ENCODE assay signal across 8 mouse cellular contexts in the genomic region with DNA sequence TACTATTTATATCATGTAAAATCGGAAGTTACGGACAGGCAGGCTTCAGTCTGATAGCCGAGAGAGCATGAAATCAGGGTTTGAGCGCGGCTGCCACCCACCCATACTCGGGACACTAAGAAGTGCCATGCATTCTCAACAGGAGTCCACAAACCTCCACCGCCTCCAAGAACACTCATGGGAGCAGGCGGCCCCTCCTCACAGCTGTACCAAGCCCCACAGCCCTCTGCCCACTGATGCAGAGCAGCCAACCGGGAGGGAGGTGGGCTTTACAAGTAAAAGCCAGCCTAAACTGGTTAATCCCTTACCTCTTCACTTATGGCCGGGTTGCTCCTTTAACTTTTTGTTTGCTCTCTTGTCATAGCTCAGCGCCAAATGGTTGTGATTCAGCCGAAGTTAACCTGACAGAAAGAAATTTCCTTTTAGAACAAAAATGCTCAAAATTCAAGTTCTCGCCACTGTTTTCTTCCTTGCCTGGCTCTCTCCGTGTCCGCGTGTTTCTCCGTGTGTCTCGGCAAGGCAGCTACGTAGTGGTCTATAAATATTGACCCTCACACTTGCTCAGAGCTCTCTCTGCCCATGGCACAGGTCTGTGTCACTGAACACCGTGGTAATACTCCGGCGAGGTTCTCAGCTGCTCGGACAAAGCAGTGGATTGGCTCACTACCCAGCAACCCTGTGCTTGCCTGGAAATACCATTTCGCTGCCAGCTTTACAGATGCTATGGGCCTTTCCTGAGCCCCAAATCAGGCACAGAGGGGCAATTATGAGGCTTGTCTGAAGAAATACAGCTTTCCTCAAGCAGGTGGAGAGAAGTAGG.
DNase-seq lines count a peak whose midpoint lies in the region; ATAC-seq and TF ChIP-seq lines count a peak whose summit lies in the region.

No protein-coding gene starts in this region.

- no peaks in the 10 kb centered on the region for H3K36me3 ChIP-seq in heart, postnatal 0 days (replicated peaks; ENCODE audit: control insufficient read depth, insufficient read depth, low read length)
- H3K36me3 ChIP-seq in hindbrain, embryonic 15.5 days, result no peaks in the 10 kb centered on the region
- H3K36me3 ChIP-seq in midbrain, embryonic 13.5 days, result no peaks in the 10 kb centered on the region
- no peaks in the 10 kb centered on the region for H3K36me3 ChIP-seq in thymus, adult 2 months (ENCODE audit: control insufficient read depth, insufficient read depth, low read length)

- no peak for TF ChIP-seq CTCF in heart, postnatal 0 days (IDR thresholded peaks at IDR 0.05; ENCODE audit: low read depth)
- TF ChIP-seq CTCF in thymus, adult 2 months (IDR thresholded peaks at IDR 0.05; ENCODE audit: borderline replicate concordance, control insufficient read depth, extremely low read depth, insufficient read depth, low read length, poor library complexity), result no peak

- no peak for TF ChIP-seq EP300 in heart, postnatal 0 days (IDR thresholded peaks at IDR 0.05; ENCODE audit: low read depth)

- DNase-seq in heart, postnatal 0 days (ENCODE audit: low spot score), result no peak
- no peak for DNase-seq in heart, postnatal 4 days
- peak; percentile 15 to 18 for DNase-seq in cerebellum, postnatal 25 days
- no peak for DNase-seq in adrenal gland, adult (ENCODE audit: inconsistent age in 2 of 2, low spot score in 1 of 2)
- DNase-seq in thymus, adult 2 months, result no peak

- H3K9me3 ChIP-seq in heart, postnatal 0 days (replicated peaks; ENCODE audit: control insufficient read depth, low read length), result no peaks in the 10 kb centered on the region
- H3K9me3 ChIP-seq in hindbrain, embryonic 15.5 days, result no peaks in the 10 kb centered on the region
- no peaks in the 10 kb centered on the region for H3K9me3 ChIP-seq in midbrain, embryonic 13.5 days

- ATAC-seq in heart, postnatal 0 days (ENCODE audit: insufficient read depth, low read depth), result no peak
- peak; percentile 59; the same call in 1 of the 2 replicates for ATAC-seq in hindbrain, embryonic 15.5 days (ENCODE audit: low FRiP score, low read depth)
- ATAC-seq in midbrain, embryonic 13.5 days, result peak; percentile 71
- no peak for ATAC-seq in activated CD4-positive, CD25-positive, alpha-beta regulatory T cell, adult 4 months

- no peak overlapping the region for H3K9ac ChIP-seq in heart, postnatal 0 days (replicated peaks; ENCODE audit: low read depth, low read length)
- H3K9ac ChIP-seq in hindbrain, embryonic 15.5 days, result no peak overlapping the region
- no peak overlapping the region for H3K9ac ChIP-seq in midbrain, embryonic 13.5 days (replicated peaks)

- no peak for TF ChIP-seq POLR2A in thymus, adult 2 months (IDR thresholded peaks at IDR 0.05; ENCODE audit: control insufficient read depth, extremely low read depth, insufficient read depth, low read length, poor library complexity)

- 76% methylated on average over 24 of the region's 24 CpGs for WGBS in heart, postnatal 0 days
- 64% methylated on average over 24 of the region's 24 CpGs for WGBS in hindbrain, embryonic 15.5 days
- 58% methylated on average over 24 of the region's 24 CpGs for WGBS in midbrain, embryonic 13.5 days
- WGBS in thymus, adult 2 months, result 95% methylated on average over 24 of the region's 24 CpGs

- H3K4me2 ChIP-seq in heart, postnatal 0 days (ENCODE audit: low read depth, low read length), result peak overlapping the region; percentile 26
- H3K4me2 ChIP-seq in hindbrain, embryonic 15.5 days, result peak overlapping the region; percentile 34
- peak overlapping the region; percentile 25 for H3K4me2 ChIP-seq in midbrain, embryonic 13.5 days (replicated peaks)

- no peak overlapping the region for H3K4me3 ChIP-seq in heart, postnatal 0 days (ENCODE audit: low read depth, low read length)
- H3K4me3 ChIP-seq in hindbrain, embryonic 15.5 days, result peak overlapping the region; percentile 7; the same call in 1 of the 2 replicates
- no peak overlapping the region for H3K4me3 ChIP-seq in midbrain, embryonic 13.5 days (replicated peaks)
- no peak overlapping the region for H3K4me3 ChIP-seq in thymus, adult 2 months (ENCODE audit: control insufficient read depth, insufficient read depth, low read length)

- H3K27me3 ChIP-seq in heart, postnatal 0 days (ENCODE audit: control insufficient read depth, insufficient read depth, low read length), result no peaks in the 10 kb centered on the region
- no peaks in the 10 kb centered on the region for H3K27me3 ChIP-seq in hindbrain, embryonic 15.5 days
- no peaks in the 10 kb centered on the region for H3K27me3 ChIP-seq in midbrain, embryonic 13.5 days
- no peaks in the 10 kb centered on the region for H3K27me3 ChIP-seq in thymus, adult 2 months (ENCODE audit: control insufficient read depth, insufficient read depth, low read length)

- no peak overlapping the region for H3K27ac ChIP-seq in heart, postnatal 0 days (ENCODE audit: low read depth)
- no peak overlapping the region for H3K27ac ChIP-seq in hindbrain, embryonic 15.5 days (replicated peaks)
- no peak overlapping the region for H3K27ac ChIP-seq in midbrain, embryonic 13.5 days
- no peak overlapping the region for H3K27ac ChIP-seq in thymus, adult 2 months (ENCODE audit: control insufficient read depth, insufficient read depth, low read length)

- H3K4me1 ChIP-seq in heart, postnatal 0 days (ENCODE audit: control insufficient read depth, insufficient read depth), result no peaks in the 10 kb centered on the region
- no peaks in the 10 kb centered on the region; the same call in 1 of the 2 replicates for H3K4me1 ChIP-seq in hindbrain, embryonic 15.5 days (replicated peaks)
- H3K4me1 ChIP-seq in midbrain, embryonic 13.5 days (replicated peaks), result peaks cover 8% of the 10 kb centered on the region; the same call in 1 of the 2 replicates
- no peaks in the 10 kb centered on the region for H3K4me1 ChIP-seq in thymus, adult 2 months (replicated peaks; ENCODE audit: control insufficient read depth, insufficient read depth, low read length)

Comparison
In these comparisons a context has a peak if more than half of its experiments do, and no peak if none do; other contexts are left out.
1. ATAC-seq: peak in hindbrain, embryonic 15.5 days (single experiment) and midbrain, embryonic 13.5 days (single experiment); none in heart, postnatal 0 days (single experiment) and activated CD4-positive, CD25-positive, alpha-beta regulatory T cell, adult 4 months (single experiment).
2. DNase-seq: peak in cerebellum, postnatal 25 days (2 of 2); none in heart, postnatal 0 days (single experiment), heart, postnatal 4 days (single experiment), adrenal gland, adult (0 of 2) and thymus, adult 2 months (single experiment).
3. Peak in every context shown above with its lines, with median percentiles within 50 percentile points of each other: H3K4me2 ChIP-seq.